Mouse (Mus musculus) mesoderm, embryonic 11.5 days (tissue): ENCODE measurements around the gene Ust.
A peak's percentile ranks its signal among the peaks of the same experiment; 100 is the strongest.
"Not testable (repeated sequence)": the region's sequence is repeated elsewhere in the genome, so short reads cannot be mapped to it uniquely, and the experiment has no call there.

Experiments used
- DNase-seq: peaks from one replicate; pipeline ENCODE4 v3.0.0-alpha.2; 2012; ENCODE audit warnings: low read depth, low spot score

Gene Ust

DNA sequence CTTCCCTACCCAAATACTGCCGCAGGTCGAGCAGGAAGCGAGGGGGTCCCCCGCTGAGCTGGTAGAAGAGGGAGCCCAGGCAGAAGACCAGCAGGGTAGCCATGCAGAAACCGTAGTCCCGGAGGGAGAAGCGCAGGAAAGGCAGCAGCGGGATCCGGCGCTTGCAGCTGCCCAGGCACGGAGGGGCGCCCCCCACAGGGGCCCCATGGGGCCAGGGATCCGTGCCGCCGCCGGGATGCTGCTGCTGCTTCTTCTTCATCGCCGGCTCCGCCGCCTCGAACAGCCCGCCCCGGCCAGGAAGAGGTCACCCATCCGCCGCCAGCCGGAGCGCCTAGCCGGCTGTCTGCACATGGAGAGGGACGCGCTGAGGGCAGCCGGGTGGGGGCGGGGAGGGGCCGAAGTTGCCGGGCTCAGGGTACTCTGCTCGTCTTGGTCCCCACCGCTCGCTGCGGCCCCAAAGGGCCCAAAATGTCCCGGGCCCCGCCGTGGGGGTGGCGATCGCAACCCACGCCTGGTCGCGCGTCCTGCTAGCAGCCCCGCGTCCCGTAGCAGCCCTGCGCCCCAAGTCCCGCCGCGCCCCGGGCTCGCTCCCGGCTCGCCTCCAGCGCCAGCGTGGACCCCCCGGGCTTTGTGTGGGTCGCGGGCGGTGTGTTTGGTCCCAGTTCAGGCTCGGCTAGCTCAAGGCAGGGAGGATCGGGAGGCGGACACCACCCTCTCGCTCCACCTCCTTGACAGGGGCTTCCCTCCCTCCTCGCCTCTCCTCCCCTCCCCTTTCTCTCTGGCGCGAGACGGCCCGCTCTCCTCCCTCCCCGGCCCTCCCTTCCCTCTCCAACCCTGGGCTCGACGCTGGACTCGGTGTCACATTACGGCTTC is at the start of gene Ust:
Gene Ust (minus strand): TSS at position 685 of the 873 bp plus-strand sequence.
- peak; percentile 90 for DNase-seq

DNA sequence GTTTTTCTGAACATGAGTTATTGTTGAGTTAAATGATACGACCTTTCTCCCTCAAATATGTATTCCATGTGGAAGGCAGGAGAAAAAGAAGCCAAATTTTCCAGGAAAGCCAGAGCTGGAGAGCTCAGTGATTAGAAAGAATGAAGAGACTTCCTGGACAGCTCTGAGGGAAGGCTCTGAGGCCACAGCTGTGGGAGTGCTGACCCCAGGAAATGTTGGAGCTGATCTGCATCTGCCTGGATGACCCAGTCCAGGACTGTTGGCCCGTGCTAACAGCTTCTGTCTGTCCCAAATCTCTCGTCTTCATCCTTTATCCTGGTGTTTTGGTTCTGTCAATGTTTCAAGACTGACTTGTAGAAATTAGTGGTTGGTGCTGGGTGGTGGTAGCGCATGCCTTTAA is 42.7 kb upstream of the Ust start:
- DNase-seq: no peak

DNA sequence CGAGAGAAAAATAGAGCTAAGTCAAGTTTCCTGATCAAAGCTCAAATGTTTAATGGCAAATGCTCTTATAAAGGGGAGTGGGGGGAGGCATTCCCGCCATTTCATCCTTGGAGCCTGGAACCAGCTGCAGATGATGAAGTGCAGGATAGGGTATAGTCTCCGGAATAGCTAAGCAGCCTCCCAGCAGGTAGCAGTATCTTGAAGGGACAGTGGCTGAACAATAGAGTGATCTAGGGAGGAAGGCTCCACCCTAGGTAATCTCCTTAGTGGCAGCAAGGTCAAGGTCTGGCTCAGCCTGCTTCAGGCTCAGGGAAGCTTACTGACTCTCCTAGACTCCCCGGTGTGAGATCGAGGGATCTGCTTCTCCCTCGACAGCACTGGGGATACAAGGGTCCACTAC is 40.9 kb upstream of the Ust start:
- DNase-seq: not testable (repeated sequence)

DNA sequence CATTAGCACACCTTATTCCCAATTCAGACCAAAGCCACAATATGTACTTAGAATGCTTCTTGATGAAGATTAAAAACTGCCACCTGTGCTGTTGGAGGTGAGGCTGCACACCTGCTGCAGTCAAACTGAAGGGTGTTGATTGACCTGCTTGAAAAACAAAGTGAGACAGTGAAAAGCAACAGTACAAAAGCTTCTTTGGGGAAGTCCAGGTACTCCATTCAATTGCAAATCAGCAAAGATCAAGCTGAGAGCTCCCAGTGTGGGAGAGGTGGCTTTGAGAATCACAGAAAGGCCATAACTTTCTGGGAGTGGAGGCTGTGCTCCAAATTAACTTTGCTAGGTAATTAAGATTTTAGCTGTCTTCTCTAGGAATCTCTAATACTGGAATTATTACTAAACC is 33.6 kb upstream of the Ust start:
- not testable (repeated sequence) for DNase-seq

DNA sequence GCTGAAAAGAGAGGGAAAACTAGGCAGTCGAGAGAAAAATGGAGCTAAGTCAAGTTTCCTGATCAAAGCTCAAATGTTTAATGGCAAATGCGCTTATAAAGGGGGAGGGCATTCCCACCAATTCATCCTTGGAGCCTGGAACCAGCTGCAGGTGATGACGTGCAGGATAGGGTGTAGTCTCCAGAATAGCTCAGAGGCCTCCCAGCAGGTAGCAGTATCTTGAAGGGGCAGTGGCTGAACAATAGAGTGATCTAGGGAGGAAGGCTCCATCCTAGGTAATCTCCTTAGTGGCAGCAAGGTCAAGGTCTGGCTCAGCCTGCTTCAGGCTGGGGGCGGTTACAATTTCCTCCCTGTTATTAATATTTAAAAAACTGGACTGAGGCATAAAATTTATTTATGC is 33.0 kb upstream of the Ust start:
- DNase-seq: not testable (repeated sequence)

DNA sequence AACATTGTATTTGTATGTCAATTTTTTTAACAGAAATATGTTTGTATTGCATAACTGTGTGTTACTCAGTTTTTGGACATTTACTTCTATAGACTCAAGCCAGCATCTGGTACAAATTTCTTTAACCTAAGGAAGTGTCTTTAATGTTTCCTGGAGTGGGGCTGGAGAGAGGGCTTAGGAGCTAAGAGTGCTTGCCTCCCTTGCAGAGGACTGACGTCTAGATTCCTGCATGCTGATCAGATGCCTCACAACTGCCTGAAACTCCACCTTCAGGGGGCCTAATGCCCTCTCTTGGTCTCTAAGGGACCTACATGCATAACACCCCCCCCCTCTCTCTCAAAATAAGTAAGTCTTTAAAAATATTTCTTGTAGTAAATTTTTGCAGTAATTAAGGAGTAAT is 22.9 kb upstream of the Ust start:
- DNase-seq: no peak

DNA sequence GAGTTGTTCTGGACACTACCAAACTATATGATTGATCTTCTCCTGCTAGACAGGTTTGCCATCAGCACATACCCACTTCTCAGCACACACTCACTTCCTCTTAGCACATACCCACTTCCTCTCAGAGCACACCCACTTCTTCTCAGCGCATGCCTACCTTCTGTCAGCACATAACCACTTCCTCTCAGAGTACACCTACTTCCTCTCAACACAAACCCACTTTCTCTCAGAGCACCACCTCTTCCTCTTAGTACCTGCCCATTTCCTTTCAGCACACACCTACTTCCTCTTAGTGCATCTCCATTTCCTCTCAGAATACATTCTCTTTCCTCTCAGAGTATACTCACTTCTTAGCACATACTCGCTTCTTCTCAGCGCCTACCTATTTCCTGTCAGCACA is 16.8 kb upstream of the Ust start:
- no peak for DNase-seq

DNA sequence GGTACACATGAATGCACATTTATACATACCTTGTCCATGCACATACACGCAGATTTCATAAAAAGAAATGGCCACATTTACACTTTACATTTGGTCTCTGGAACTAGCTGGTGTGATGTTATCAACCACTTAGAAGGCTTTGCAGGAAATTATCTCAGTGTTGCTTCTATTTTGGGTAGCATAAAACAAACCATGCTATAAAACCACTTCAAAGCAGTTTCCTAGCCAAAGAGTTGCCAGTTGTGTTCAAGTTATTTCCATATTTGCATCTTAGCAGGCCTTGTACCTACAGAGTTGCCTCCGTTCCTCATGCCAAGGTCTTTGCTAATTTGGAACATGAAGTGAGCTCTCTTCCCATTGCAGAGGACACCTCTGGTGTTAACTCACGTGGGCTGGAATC is 13.0 kb upstream of the Ust start:
- no peak for DNase-seq

DNA sequence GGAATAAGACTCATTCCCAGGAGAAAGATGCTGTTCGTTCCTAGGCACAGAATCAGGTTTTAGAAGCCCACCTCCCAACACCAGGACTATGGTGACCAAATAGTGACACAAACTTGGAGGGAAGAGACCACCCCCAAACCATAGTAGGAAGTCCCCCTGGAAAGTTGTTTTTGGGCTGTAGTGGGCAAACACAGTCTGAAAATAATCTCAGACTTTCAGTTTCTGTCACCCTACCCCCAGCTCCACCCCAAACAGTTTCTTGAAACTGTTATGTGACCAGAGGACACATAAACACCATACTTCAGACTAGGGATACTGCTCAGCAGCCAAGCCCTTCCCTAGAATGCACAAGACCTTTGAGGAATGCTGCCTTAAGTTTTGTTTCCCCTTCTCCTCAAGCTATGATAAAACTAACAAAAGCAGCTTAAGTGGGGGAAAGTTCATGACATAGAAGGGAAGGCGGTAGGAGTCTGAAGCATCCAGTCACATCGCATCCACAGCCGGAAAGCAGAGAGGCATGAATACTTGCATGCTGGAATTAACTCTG is 12.0 kb upstream of the Ust start:
- no peak for DNase-seq

DNA sequence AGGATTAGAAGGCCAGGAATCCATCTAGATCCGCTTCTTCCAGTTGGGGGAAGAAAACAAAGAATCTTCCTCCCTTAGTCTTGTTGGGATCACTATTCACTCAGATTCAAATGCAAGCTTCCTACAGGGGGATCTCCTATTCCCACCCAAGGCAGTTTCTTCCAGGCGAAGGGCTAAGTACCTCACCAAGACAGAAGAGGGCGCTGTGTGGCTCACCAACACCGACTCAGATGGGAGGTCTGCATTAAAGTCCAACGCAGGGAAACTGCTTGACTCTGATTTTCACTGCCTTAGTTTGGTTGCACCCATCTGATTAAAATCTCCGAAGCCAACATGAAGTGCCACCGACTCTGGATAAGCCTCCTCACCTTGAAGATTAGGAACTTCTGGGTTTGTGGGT is 10.5 kb upstream of the Ust start:
- DNase-seq: peak; percentile 56

DNA sequence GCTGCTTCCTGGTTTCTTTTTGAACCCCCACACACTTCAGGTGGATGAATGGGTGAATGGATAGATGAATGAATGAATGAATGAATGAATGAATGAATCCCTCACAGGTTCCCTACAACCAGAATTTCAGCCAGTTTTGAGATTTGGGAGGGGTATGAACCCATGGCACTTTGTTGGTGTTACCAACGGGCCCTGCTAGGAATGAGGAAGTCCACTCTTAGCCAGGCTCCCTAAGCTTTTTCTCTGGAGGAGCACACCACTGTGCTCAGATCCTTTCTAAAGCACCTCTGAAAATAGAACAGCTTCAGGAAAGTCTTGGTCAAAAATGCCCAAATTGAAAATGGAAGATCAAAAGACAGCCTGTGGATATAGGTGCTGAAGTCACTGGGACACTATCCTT is 6.7 kb upstream of the Ust start:
- no peak for DNase-seq

DNA sequence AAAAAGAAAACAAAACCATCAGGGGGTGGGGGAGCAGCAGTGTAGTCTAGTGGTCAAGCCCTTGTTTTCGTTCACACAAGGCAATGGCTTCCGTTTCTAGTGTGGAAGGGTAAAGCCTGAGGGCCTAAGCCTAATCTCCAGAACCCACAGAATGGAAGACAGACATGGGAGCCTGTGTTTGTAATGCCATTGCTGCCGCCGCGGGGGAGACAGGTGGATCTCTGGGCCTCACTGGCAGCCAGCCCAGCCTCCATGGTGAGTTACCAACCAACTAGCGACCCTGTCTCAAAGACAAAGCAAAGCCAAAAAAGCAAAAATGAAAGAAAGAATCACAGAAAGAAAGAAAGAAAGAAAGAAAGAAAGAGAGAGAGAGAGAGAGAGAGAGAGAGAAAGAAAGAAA is 2.9 kb upstream of the Ust start:
- DNase-seq: no peak

DNA sequence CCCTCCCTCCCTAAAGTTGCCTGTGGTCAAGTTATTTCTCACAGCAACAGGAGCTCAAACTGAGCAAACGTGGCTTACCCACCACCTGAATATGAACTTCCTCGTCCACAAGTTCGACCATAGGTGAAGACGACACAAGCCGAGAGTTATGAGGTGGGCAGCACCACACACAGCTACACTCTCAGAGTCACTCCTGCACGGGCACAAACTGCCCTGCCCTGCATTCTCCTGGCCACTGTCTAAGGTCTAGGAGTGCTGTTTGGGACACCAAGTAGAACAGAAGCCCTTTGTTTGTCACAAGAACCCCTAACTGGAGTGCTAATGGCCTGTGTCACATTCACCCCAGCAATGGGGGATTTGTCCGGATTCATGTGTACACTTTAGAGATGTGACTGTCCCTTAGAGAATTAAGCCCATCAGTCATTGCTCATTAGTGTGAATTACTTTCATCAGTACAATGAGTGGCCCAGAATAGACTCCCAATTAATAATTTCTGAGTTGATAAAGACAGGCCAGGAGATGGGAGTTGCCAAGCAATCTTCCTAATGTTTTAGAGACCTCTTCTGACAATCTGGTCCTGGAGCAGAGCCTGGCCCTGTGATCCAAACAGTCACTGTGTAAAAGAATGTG is 2.3 kb upstream of the Ust start:
- no peak for DNase-seq

DNA sequence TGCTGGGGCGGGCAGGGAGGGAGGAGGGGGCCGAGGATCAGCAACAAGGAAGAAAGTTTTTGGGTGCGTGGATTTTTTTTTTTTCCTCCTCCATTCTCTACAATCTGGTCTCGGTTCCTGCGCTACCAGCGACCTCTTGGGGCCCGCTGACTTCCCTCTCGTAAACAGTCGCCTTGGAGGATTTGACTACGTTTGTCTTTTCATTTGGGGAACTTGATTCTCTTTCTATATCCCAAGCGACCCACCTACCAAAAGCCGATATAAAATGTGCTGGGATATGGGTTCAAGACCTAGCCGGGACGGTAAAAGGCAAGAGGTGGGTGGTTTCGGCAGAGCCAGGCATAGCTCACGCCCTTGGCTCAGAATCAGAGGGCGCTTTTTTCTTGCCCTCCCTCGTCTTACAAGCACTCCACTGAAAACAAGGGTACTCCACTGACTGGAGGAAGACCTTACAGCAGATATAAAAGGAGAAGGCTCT is 428 bp upstream of the Ust start:
- DNase-seq: no peak

DNA sequence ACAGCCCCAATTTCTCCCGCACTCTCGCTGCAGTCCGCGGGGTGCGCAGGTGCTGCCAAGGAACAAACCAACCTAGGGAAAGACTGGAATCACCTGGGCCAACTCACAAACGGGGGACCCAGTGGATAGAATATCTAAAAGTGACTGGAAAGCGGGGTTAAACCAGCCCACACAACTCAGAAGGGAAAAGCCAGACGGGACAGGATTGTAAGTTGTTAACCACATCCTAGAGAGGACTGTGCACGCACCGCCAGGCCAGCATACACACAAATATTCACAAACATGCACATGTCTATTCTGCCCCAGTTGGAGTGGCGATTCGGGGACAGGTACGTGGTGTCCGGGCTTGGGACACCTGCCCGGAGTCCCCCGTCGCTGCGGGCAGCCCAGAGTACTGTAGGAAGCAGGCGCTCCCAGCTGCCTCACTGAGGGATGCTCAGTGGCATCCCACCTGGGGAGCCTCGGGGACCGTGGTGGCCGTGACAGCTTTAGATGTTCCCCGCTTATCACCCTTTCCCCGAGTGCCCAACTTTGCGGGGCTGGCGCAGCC is 959 bp downstream of the Ust start:
- DNase-seq: no peak

DNA sequence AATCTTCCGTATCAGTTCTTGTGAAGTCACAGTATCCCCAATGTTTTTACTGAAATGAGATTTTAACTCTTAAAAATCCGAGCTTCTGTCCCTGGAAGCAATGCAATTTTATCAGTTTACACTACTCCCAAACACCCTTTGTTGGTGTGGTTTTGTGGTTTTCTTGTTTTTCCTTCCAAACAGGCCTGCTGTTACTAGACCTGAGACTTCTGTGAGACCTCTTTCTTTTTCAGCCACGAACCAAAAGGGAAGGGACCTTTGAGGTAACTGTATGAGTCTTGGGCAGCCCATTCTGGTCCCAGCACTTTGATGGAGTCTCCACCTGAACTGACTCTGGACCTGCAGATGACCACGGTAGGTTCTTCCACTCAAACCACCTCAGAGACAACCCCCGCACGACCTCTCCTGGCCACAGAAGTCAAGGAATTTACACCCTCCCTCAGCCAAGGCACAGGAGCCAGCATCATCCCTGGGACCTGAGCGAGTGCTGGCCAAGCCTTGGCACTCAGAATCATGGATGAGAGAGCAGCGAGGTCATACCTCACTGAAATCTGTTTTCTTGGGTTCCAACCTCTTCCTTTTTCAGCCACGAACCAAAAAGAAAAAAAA is 1.6 kb downstream of the Ust start:
- DNase-seq: no peak

DNA sequence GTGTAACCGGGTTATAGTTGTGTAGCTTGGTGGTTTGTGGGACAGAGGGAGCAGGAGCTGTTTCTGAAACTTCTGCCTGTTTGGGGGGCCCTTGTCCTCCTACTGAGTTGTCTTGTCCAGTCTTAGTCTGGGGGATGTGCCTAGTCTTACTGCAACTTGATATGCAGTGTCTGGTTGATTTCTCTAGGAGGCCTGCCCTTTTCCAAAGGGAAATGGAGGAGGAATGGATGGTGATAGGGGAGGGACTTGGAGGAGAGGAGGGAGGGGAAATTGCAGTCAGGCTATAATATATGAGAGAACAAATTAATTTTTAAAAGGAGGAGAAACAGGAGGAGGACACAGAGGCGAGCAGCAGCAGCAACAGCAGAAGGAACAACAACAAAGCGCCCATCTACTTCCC is 4.9 kb downstream of the Ust start:
- no peak for DNase-seq

DNA sequence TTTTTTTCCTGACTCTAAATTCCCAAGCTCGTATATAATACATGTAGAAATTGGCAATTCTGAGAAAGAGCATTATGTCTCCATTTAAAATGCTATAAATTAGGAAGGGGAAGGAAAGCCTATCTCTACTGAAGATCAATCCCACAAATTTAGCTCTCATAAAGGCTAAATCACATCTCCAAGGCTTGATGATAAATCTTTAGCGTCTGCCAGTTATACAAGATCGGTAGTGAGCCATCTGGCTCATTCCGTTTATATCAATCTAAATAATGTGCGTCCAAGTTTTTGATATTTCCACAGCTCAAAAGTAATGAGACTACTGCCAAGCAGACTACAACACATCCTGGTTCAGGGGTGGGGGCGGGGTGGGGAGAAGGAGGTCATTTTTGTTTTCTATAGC is 6.4 kb downstream of the Ust start:
- no peak for DNase-seq

DNA sequence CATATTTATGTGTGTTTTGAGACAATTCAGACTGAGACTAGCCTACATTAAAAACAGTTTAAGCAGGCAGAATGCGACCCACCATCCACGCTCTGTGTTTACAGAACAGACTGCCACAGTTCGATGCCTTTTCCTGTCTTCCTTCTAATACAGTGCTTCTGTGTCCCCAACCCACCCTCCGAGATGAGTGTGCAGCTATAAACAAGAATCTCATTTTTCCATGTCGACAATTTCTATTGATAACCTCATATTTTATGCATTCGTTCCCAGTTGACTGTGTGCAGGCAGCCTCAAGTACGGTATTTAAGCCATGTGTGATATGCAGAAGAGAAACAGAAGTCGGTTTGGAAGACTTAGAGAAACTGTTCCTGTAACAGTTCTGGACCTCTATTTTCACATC is 6.9 kb downstream of the Ust start:
- no peak for DNase-seq

DNA sequence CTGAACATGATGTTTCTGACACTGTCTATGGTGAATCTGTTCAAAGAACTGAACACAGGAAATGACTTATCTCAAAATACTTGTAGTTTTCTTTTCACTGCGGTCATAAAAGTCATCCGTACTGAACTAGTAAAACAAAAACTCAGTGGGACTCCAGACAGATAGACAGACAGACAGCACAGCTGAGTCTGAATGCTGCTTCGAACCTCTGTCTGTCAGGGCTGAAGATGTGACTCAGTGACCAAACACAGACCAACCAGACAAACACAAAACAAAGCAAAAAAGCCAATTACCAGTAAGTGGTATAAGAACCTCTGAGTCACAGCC is 12.4 kb downstream of the Ust start:
- no peak for DNase-seq

DNA sequence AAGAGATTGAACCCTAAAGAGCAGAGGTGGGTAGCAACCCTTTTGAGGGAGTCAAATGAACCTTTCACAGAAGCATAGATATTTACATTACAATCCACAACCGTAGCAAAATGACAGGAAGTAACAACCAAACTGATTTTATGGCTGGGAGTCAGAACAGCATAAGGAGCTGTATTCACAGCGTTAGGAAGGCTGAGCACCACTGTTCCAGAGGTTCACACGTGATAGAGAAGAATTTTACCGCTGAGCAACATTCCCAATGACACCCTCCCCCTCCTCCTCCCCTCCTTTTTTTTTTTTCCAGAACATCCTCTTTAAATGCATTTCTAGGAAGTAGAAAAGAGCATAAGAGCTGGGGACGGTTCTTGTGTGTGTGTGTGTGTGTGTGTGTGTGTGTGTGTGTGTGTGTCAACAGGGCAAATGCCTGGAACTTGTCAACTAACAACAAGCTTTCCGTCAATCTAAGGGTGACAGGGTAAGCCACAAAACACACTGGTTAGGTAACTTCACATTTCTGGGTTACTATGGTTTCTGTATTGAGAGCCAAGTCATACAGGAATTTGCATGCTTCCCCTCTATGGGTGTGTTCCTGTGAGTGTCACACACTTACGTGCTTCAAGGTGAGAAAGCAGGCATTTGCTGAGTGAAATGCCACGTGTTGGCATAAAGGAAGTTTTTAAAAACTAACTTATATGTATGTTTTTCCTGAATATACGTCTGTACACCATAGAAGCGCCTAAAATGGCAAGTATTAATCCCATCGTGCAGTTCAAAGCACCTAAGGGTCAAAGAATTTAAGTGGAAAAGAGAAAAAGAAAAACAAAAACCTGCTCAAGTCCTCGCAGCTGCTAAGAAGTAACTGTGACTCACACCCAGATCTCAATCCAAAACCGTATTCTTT is 13.0 kb downstream of the Ust start:
- no peak for DNase-seq
